In the genomic region with DNA sequence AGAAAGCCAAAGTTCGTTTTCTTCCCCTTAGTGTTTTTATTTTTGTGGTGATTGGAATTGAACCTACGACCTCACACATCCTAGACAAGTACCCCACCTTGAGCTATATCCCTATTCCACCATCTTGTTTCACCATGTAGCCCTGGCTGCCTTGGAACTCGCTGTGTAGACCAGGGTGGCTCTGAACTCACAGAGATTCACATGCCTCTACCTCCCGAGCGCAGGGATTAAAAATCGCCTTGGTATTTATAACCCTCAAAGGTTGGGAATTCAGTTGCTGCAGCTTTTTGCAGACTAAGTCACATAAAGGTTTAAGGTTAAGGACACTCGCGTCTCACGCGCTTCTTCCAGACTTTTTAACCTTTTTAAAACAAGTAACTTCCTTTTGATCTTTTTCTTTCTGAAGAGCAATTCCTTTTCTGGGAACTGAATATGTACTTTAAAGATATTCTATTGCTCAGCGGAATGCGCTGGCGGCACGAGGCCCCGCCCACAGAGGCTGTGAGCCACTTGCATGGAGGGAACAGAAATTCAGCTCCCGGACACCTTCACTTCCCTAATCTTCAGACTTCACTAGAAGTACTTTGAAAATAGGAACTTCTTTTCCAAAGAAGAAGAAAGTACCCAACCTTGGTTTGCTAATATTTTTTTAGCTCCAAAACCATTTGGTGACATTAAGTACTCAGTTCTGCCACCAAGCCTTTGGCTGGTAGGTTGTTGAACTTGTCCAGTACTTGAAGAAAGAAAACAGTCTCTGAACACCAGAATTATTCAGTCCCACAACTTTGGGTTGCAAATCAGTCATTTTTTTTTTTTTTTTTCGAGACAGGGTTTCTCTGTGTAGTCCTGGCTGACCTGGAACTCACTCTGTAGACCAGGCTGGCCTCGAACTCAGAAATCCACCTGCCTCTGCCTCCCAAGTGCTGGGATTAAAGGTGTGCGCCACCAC, we compare ENCODE assay signal across 8 mouse cellular contexts. TPM values are rescaled to one million over a fixed set of nuclear protein-coding genes. Genes with fewer than 3 reads are reported as not detected.
DNase-seq lines count a peak whose midpoint lies in the region; ATAC-seq and TF ChIP-seq lines count a peak whose summit lies in the region.

No protein-coding gene starts in this region.

- no peak for TF ChIP-seq CTCF in brain, embryonic 14.5 days (IDR thresholded peaks at IDR 0.05; ENCODE audit: borderline replicate concordance, extremely low read depth, insufficient read depth, insufficient read length)

- H3K27me3 ChIP-seq in forebrain, embryonic 11.5 days (ENCODE audit: control insufficient read depth, insufficient read depth, low read length) = no peaks in the 10 kb centered on the region
- no peaks in the 10 kb centered on the region for H3K27me3 ChIP-seq in hindbrain, embryonic 11.5 days (ENCODE audit: control insufficient read depth, insufficient read depth, low read length)
- no peaks in the 10 kb centered on the region for H3K27me3 ChIP-seq in limb, embryonic 15.5 days
- no peaks in the 10 kb centered on the region for H3K27me3 ChIP-seq in midbrain, embryonic 15.5 days (replicated peaks)
- no peaks in the 10 kb centered on the region for H3K27me3 ChIP-seq in stomach, embryonic 16.5 days (ENCODE audit: control insufficient read depth, insufficient read depth, low read length)

- TF ChIP-seq POLR2A in brain, embryonic 14.5 days (IDR thresholded peaks at IDR 0.05; ENCODE audit: borderline replicate concordance, extremely low read depth, insufficient read depth, insufficient read length, poor library complexity, severe bottlenecking) = no peak

- 29% methylated on average over 19 of the region's 19 CpGs for WGBS in forebrain, embryonic 11.5 days
- 27% methylated on average over 19 of the region's 19 CpGs for WGBS in hindbrain, embryonic 11.5 days
- 21% methylated on average over 19 of the region's 19 CpGs for WGBS in limb, embryonic 15.5 days
- WGBS in midbrain, embryonic 15.5 days = 26% methylated on average over 19 of the region's 19 CpGs
- WGBS in stomach, embryonic 16.5 days = 21% methylated on average over 19 of the region's 19 CpGs

- ATAC-seq in cerebellum, adult (ENCODE audit: insufficient number of reproducible peaks, low FRiP score, low TSS enrichment) = 0 out of 2 replicates have a peak, but pooled peaks have one; percentile 9
- ATAC-seq in forebrain, embryonic 11.5 days (replicated peaks; ENCODE audit: low FRiP score) = peak; percentile 42
- peak; percentile 36 for ATAC-seq in hindbrain, embryonic 11.5 days (ENCODE audit: low FRiP score)
- ATAC-seq in limb, embryonic 15.5 days (ENCODE audit: insufficient number of reproducible peaks, low FRiP score, low TSS enrichment, low read depth) = no peak
- peak; percentile 53 for ATAC-seq in midbrain, embryonic 15.5 days (replicated peaks)
- peak; percentile 14; the same call in 1 of the 2 replicates for ATAC-seq in stomach, embryonic 16.5 days (ENCODE audit: insufficient read depth, low FRiP score)

- H3K9ac ChIP-seq in forebrain, embryonic 11.5 days (ENCODE audit: low read length) = no peak overlapping the region; the same call in 1 of the 2 replicates
- H3K9ac ChIP-seq in hindbrain, embryonic 11.5 days (ENCODE audit: low read depth, low read length) = no peak overlapping the region
- no peak overlapping the region for H3K9ac ChIP-seq in limb, embryonic 15.5 days
- peak overlapping the region; percentile 3; the same call in 1 of the 2 replicates for H3K9ac ChIP-seq in midbrain, embryonic 15.5 days
- H3K9ac ChIP-seq in stomach, embryonic 16.5 days (ENCODE audit: low read length) = peak overlapping the region; percentile 50

- H3K4me1 ChIP-seq in forebrain, embryonic 11.5 days (replicated peaks; ENCODE audit: control insufficient read depth, insufficient read depth, low read length) = no peaks in the 10 kb centered on the region; the same call in 1 of the 2 replicates
- H3K4me1 ChIP-seq in hindbrain, embryonic 11.5 days (replicated peaks; ENCODE audit: control insufficient read depth, insufficient read depth, low read length) = no peaks in the 10 kb centered on the region
- H3K4me1 ChIP-seq in limb, embryonic 15.5 days = peaks cover 22% of the 10 kb centered on the region
- peaks cover 26% of the 10 kb centered on the region for H3K4me1 ChIP-seq in midbrain, embryonic 15.5 days
- peaks cover 19% of the 10 kb centered on the region for H3K4me1 ChIP-seq in stomach, embryonic 16.5 days (ENCODE audit: control insufficient read depth, insufficient read depth, low read length)

- no peaks in the 10 kb centered on the region for H3K9me3 ChIP-seq in forebrain, embryonic 11.5 days (ENCODE audit: control insufficient read depth, low read length)
- H3K9me3 ChIP-seq in hindbrain, embryonic 11.5 days (ENCODE audit: control insufficient read depth, low read length) = no peaks in the 10 kb centered on the region
- H3K9me3 ChIP-seq in limb, embryonic 15.5 days = no peaks in the 10 kb centered on the region
- no peaks in the 10 kb centered on the region for H3K9me3 ChIP-seq in midbrain, embryonic 15.5 days
- no peaks in the 10 kb centered on the region for H3K9me3 ChIP-seq in stomach, embryonic 16.5 days (replicated peaks; ENCODE audit: control insufficient read depth, low read length)

- H3K4me3 ChIP-seq in forebrain, embryonic 11.5 days (ENCODE audit: low read depth, low read length) = peak overlapping the region; percentile 85; the same call in 1 of the 2 replicates
- H3K4me3 ChIP-seq in hindbrain, embryonic 11.5 days (ENCODE audit: low read depth, low read length) = peak overlapping the region; percentile 13; the same call in 1 of the 2 replicates
- H3K4me3 ChIP-seq in limb, embryonic 15.5 days = peak overlapping the region; percentile 94
- H3K4me3 ChIP-seq in midbrain, embryonic 15.5 days = peak overlapping the region; percentile 73
- H3K4me3 ChIP-seq in stomach, embryonic 16.5 days (replicated peaks; ENCODE audit: low read length) = peak overlapping the region; percentile 95

- no peak for DNase-seq in cerebellum, postnatal 4 days (ENCODE audit: low spot score in 2 of 2)
- DNase-seq in brain, embryonic 14.5 days (ENCODE audit: low read depth) = peak; percentile 27
- peak; percentile 52 for DNase-seq in forebrain, embryonic 11.5 days (ENCODE audit: low spot score)
- peak; percentile 42 for DNase-seq in hindbrain, embryonic 11.5 days (ENCODE audit: low spot score)

- H3K4me2 ChIP-seq in forebrain, embryonic 11.5 days (ENCODE audit: low read depth, low read length, severe bottlenecking) = peak overlapping the region; percentile 39; the same call in 1 of the 2 replicates
- H3K4me2 ChIP-seq in hindbrain, embryonic 11.5 days (replicated peaks; ENCODE audit: low read depth, low read length) = peak overlapping the region; percentile 19; the same call in 1 of the 2 replicates
- H3K4me2 ChIP-seq in limb, embryonic 15.5 days = peak overlapping the region; percentile 59
- H3K4me2 ChIP-seq in midbrain, embryonic 15.5 days = peak overlapping the region; percentile 44
- H3K4me2 ChIP-seq in stomach, embryonic 16.5 days (ENCODE audit: low read depth, low read length) = peak overlapping the region; percentile 51

- no peak overlapping the region for H3K27ac ChIP-seq in forebrain, embryonic 11.5 days (ENCODE audit: low read depth, low read length)
- H3K27ac ChIP-seq in hindbrain, embryonic 11.5 days (ENCODE audit: low read depth, low read length) = no peak overlapping the region
- peak overlapping the region; percentile 68 for H3K27ac ChIP-seq in limb, embryonic 15.5 days
- H3K27ac ChIP-seq in midbrain, embryonic 15.5 days = peak overlapping the region; percentile 96
- peak overlapping the region; percentile 63 for H3K27ac ChIP-seq in stomach, embryonic 16.5 days (ENCODE audit: low read length)

- no peaks in the 10 kb centered on the region for H3K36me3 ChIP-seq in forebrain, embryonic 11.5 days (ENCODE audit: control insufficient read depth, insufficient read depth, low read length)
- H3K36me3 ChIP-seq in hindbrain, embryonic 11.5 days (ENCODE audit: control insufficient read depth, insufficient read depth, low read length) = no peaks in the 10 kb centered on the region
- H3K36me3 ChIP-seq in limb, embryonic 15.5 days = no peaks in the 10 kb centered on the region
- H3K36me3 ChIP-seq in midbrain, embryonic 15.5 days (replicated peaks) = no peaks in the 10 kb centered on the region
- H3K36me3 ChIP-seq in stomach, embryonic 16.5 days (ENCODE audit: control insufficient read depth, insufficient read depth, low read length) = no peaks in the 10 kb centered on the region

RNA-seq across cellular contexts. Expression of a gene that starts 0.9 kb away (rescaled TPM):
- 24.5 and 30.7 TPM in 2 replicates for polyA plus RNA-seq in brain, embryonic 14.5 days (2012; rRNA removed)
- 25.9 and 26.2 TPM in 2 replicates for polyA plus RNA-seq in forebrain, embryonic 11.5 days (2014; fragmentation: Nextera tagmentation; extraction: Ambion mirVana)
- polyA plus RNA-seq in hindbrain, embryonic 11.5 days (2014; fragmentation: Nextera tagmentation; extraction: Ambion mirVana) = 22.7 and 24.7 TPM in 2 replicates
- 14.5 and 15.6 TPM in 2 replicates for polyA plus RNA-seq in limb, embryonic 15.5 days (2015; fragmentation: Nextera tagmentation; extraction: Ambion mirVana)
- polyA plus RNA-seq in midbrain, embryonic 15.5 days (2015; fragmentation: Nextera tagmentation; extraction: Ambion mirVana) = 24.4 and 26.2 TPM in 2 replicates
- 12.5 and 14.0 TPM in 2 replicates for polyA plus RNA-seq in stomach, embryonic 16.5 days (2015; fragmentation: Nextera tagmentation; extraction: Ambion mirVana)

RNA-seq across cellular contexts. Expression of a gene that starts 5.7 kb away (rescaled TPM):
- 0.15 TPM in 1 of 2 replicates, not detected in the other for polyA plus RNA-seq in brain, embryonic 14.5 days (2012; rRNA removed)
- not detected in 2 replicates for polyA plus RNA-seq in forebrain, embryonic 11.5 days (2014; fragmentation: Nextera tagmentation; extraction: Ambion mirVana)
- not detected in 2 replicates for polyA plus RNA-seq in hindbrain, embryonic 11.5 days (2014; fragmentation: Nextera tagmentation; extraction: Ambion mirVana)
- not detected in 2 replicates for polyA plus RNA-seq in limb, embryonic 15.5 days (2015; fragmentation: Nextera tagmentation; extraction: Ambion mirVana)
- 0.61 TPM in 1 of 2 replicates, not detected in the other for polyA plus RNA-seq in midbrain, embryonic 15.5 days (2015; fragmentation: Nextera tagmentation; extraction: Ambion mirVana)
- 0.19 and 0.55 TPM in 2 replicates for polyA plus RNA-seq in stomach, embryonic 16.5 days (2015; fragmentation: Nextera tagmentation; extraction: Ambion mirVana)

RNA-seq across cellular contexts. Expression of a gene that starts 16.5 kb away (rescaled TPM):
- 0.57 and 0.78 TPM in 2 replicates for polyA plus RNA-seq in brain, embryonic 14.5 days (2012; rRNA removed)
- 0.16 TPM in 2 replicates for polyA plus RNA-seq in forebrain, embryonic 11.5 days (2014; fragmentation: Nextera tagmentation; extraction: Ambion mirVana)
- polyA plus RNA-seq in hindbrain, embryonic 11.5 days (2014; fragmentation: Nextera tagmentation; extraction: Ambion mirVana) = 0.13 TPM in 1 of 2 replicates, not detected in the other
- polyA plus RNA-seq in limb, embryonic 15.5 days (2015; fragmentation: Nextera tagmentation; extraction: Ambion mirVana) = 0.26 TPM in 1 of 2 replicates, not detected in the other
- 0.44 and 0.96 TPM in 2 replicates for polyA plus RNA-seq in midbrain, embryonic 15.5 days (2015; fragmentation: Nextera tagmentation; extraction: Ambion mirVana)
- polyA plus RNA-seq in stomach, embryonic 16.5 days (2015; fragmentation: Nextera tagmentation; extraction: Ambion mirVana) = 1.3 and 2.4 TPM in 2 replicates

RNA-seq across cellular contexts. Expression of a gene that starts 33.6 kb away (rescaled TPM):
- 4.0 and 4.5 TPM in 2 replicates for polyA plus RNA-seq in brain, embryonic 14.5 days (2012; rRNA removed)
- polyA plus RNA-seq in forebrain, embryonic 11.5 days (2014; fragmentation: Nextera tagmentation; extraction: Ambion mirVana) = 3.2 and 3.6 TPM in 2 replicates
- polyA plus RNA-seq in hindbrain, embryonic 11.5 days (2014; fragmentation: Nextera tagmentation; extraction: Ambion mirVana) = 1.9 and 2.9 TPM in 2 replicates
- polyA plus RNA-seq in limb, embryonic 15.5 days (2015; fragmentation: Nextera tagmentation; extraction: Ambion mirVana) = 12.5 and 12.7 TPM in 2 replicates
- 4.8 and 5.1 TPM in 2 replicates for polyA plus RNA-seq in midbrain, embryonic 15.5 days (2015; fragmentation: Nextera tagmentation; extraction: Ambion mirVana)
- 11.4 and 13.7 TPM in 2 replicates for polyA plus RNA-seq in stomach, embryonic 16.5 days (2015; fragmentation: Nextera tagmentation; extraction: Ambion mirVana)

RNA-seq across cellular contexts. Expression of a gene that starts 53.7 kb away (rescaled TPM):
- polyA plus RNA-seq in brain, embryonic 14.5 days (2012; rRNA removed) = 72.9 and 77.1 TPM in 2 replicates
- 6.7 and 9.6 TPM in 2 replicates for polyA plus RNA-seq in forebrain, embryonic 11.5 days (2014; fragmentation: Nextera tagmentation; extraction: Ambion mirVana)
- 2.9 and 5.7 TPM in 2 replicates for polyA plus RNA-seq in hindbrain, embryonic 11.5 days (2014; fragmentation: Nextera tagmentation; extraction: Ambion mirVana)
- polyA plus RNA-seq in limb, embryonic 15.5 days (2015; fragmentation: Nextera tagmentation; extraction: Ambion mirVana) = 6.2 and 6.4 TPM in 2 replicates
- polyA plus RNA-seq in midbrain, embryonic 15.5 days (2015; fragmentation: Nextera tagmentation; extraction: Ambion mirVana) = 30.4 and 31.1 TPM in 2 replicates
- 5.2 and 5.3 TPM in 2 replicates for polyA plus RNA-seq in stomach, embryonic 16.5 days (2015; fragmentation: Nextera tagmentation; extraction: Ambion mirVana)

Comparison
In these comparisons a context has a peak if more than half of its experiments do, and no peak if none do; other contexts are left out.
1. DNase-seq: peak in brain, embryonic 14.5 days (single experiment), forebrain, embryonic 11.5 days (single experiment) and hindbrain, embryonic 11.5 days (single experiment); none in cerebellum, postnatal 4 days (0 of 2).
2. H3K27ac ChIP-seq: peak in limb, embryonic 15.5 days (single experiment), midbrain, embryonic 15.5 days (single experiment) and stomach, embryonic 16.5 days (single experiment); none in forebrain, embryonic 11.5 days (single experiment) and hindbrain, embryonic 11.5 days (single experiment).
3. H3K4me3 ChIP-seq: peak in every context shown above with its lines; median percentile 95 in stomach, embryonic 16.5 days; 94 in limb, embryonic 15.5 days; 85 in forebrain, embryonic 11.5 days; 73 in midbrain, embryonic 15.5 days; 13 in hindbrain, embryonic 11.5 days.
4. H3K9ac ChIP-seq: peak in midbrain, embryonic 15.5 days (single experiment) and stomach, embryonic 16.5 days (single experiment); none in forebrain, embryonic 11.5 days (single experiment), hindbrain, embryonic 11.5 days (single experiment) and limb, embryonic 15.5 days (single experiment).
5. Peak in every context shown above with its lines, with median percentiles within 50 percentile points of each other: H3K4me2 ChIP-seq.